Mouse (Mus musculus): ENCODE measurements around the gene Sirt5. TPM values are rescaled to one million over a fixed set of nuclear protein-coding genes. Genes with fewer than 3 reads are reported as not detected.

Gene Sirt5
- polyA plus RNA-seq, 1 experiment, result 14.8 TPM

GRCm38 (mm10) chr13:43374205-43374604 is 8.9 kb downstream of the Sirt5 start:
- DNase-seq, result no peak
- Histone ChIP-seq H3K27ac (ENCODE audit: insufficient read depth, low read depth, low read length) (no peak overlapping the region), H3K4me3 (ENCODE audit: insufficient read depth, low read depth, low read length) (no peak overlapping the region), H3K27me3 (replicated peaks; ENCODE audit: control insufficient read depth, insufficient read depth, low read length) (no peaks in the 10 kb centered on the region), H3K4me1 (ENCODE audit: control insufficient read depth, insufficient read depth, low read length) (no peaks in the 10 kb centered on the region), H3K36me3 (ENCODE audit: control insufficient read depth, insufficient read depth, low read length) (peaks cover 1% of the 10 kb centered on the region; the same call in 1 of the 2 replicates)
- no peak for TF ChIP-seq CTCF (conservative IDR thresholded peaks at IDR 0.05; ENCODE audit: insufficient read depth, insufficient read length, low read depth, low read length)
- TF ChIP-seq POLR2A (IDR thresholded peaks at IDR 0.05; ENCODE audit: low read depth, low read length), result no peak
- WGBS, result 90% methylated on average over 10 of the region's 10 CpGs

GRCm38 (mm10) chr13:43374918-43375432 is 9.7 kb downstream of the Sirt5 start:
- peak; percentile 43 for DNase-seq
- H3K27ac ChIP-seq (ENCODE audit: insufficient read depth, low read depth, low read length), result no peak overlapping the region

GRCm38 (mm10) chr13:43379989-43380388 is 14.7 kb downstream of the Sirt5 start:
- no peaks in the 10 kb centered on the region for H3K27me3 ChIP-seq (replicated peaks; ENCODE audit: control insufficient read depth, insufficient read depth, low read length)
- H3K4me3 ChIP-seq (ENCODE audit: insufficient read depth, low read depth, low read length), result no peak overlapping the region
- DNase-seq, result no peak
- no peaks in the 10 kb centered on the region for H3K4me1 ChIP-seq (ENCODE audit: control insufficient read depth, insufficient read depth, low read length)
- no peaks in the 10 kb centered on the region; the same call in 1 of the 2 replicates for H3K36me3 ChIP-seq (ENCODE audit: control insufficient read depth, insufficient read depth, low read length)
- no peak overlapping the region for H3K27ac ChIP-seq (ENCODE audit: insufficient read depth, low read depth, low read length)
- WGBS, result 65% methylated on average over 3 of the region's 3 CpGs
- TF ChIP-seq POLR2A (IDR thresholded peaks at IDR 0.05; ENCODE audit: low read depth, low read length) (no peak), CTCF (conservative IDR thresholded peaks at IDR 0.05; ENCODE audit: insufficient read depth, insufficient read length, low read depth, low read length) (no peak)

More at GRCm38 (mm10) chr13:43374918-43375432, 9.7 kb downstream of the Sirt5 start:
- H3K36me3 ChIP-seq (ENCODE audit: control insufficient read depth, insufficient read depth, low read length), result peaks cover 1% of the 10 kb centered on the region; the same call in 1 of the 2 replicates
- TF ChIP-seq CTCF (conservative IDR thresholded peaks at IDR 0.05; ENCODE audit: insufficient read depth, insufficient read length, low read depth, low read length) (no peak), POLR2A (IDR thresholded peaks at IDR 0.05; ENCODE audit: low read depth, low read length) (no peak)
- H3K4me1 ChIP-seq (ENCODE audit: control insufficient read depth, insufficient read depth, low read length), result no peaks in the 10 kb centered on the region
- 61% methylated on average over 2 of the region's 2 CpGs for WGBS
- no peaks in the 10 kb centered on the region for H3K27me3 ChIP-seq (replicated peaks; ENCODE audit: control insufficient read depth, insufficient read depth, low read length)
- H3K4me3 ChIP-seq (ENCODE audit: insufficient read depth, low read depth, low read length), result no peak overlapping the region

GRCm38 (mm10) chr13:43385321-43385720 is 20.0 kb downstream of the Sirt5 start:
- TF ChIP-seq POLR2A (IDR thresholded peaks at IDR 0.05; ENCODE audit: low read depth, low read length) (no peak), CTCF (conservative IDR thresholded peaks at IDR 0.05; ENCODE audit: insufficient read depth, insufficient read length, low read depth, low read length) (no peak)
- H3K4me3 ChIP-seq (ENCODE audit: insufficient read depth, low read depth, low read length), result no peak overlapping the region
- no peak for DNase-seq
- H3K27me3 ChIP-seq (replicated peaks; ENCODE audit: control insufficient read depth, insufficient read depth, low read length), result no peaks in the 10 kb centered on the region
- H3K27ac ChIP-seq (ENCODE audit: insufficient read depth, low read depth, low read length), result no peak overlapping the region
- no peaks in the 10 kb centered on the region for H3K4me1 ChIP-seq (ENCODE audit: control insufficient read depth, insufficient read depth, low read length)
- H3K36me3 ChIP-seq (ENCODE audit: control insufficient read depth, insufficient read depth, low read length), result no peaks in the 10 kb centered on the region
- WGBS, result 97% methylated on average over 10 of the region's 10 CpGs

GRCm38 (mm10) chr13:43397700-43398296 is 32.5 kb downstream of the Sirt5 start:
- Histone ChIP-seq H3K27ac (ENCODE audit: insufficient read depth, low read depth, low read length) (no peak overlapping the region), H3K4me3 (ENCODE audit: insufficient read depth, low read depth, low read length) (no peak overlapping the region), H3K27me3 (replicated peaks; ENCODE audit: control insufficient read depth, insufficient read depth, low read length) (no peaks in the 10 kb centered on the region), H3K36me3 (ENCODE audit: control insufficient read depth, insufficient read depth, low read length) (peaks cover 7% of the 10 kb centered on the region), H3K4me1 (ENCODE audit: control insufficient read depth, insufficient read depth, low read length) (peaks cover 5% of the 10 kb centered on the region; the same call in 1 of the 2 replicates)
- DNase-seq, result no peak
- TF ChIP-seq CTCF (conservative IDR thresholded peaks at IDR 0.05; ENCODE audit: insufficient read depth, insufficient read length, low read depth, low read length), result no peak
- TF ChIP-seq POLR2A (IDR thresholded peaks at IDR 0.05; ENCODE audit: low read depth, low read length), result no peak
- WGBS, result 50% methylated on average over 14 of the region's 17 CpGs

GRCm38 (mm10) chr13:43398297-43399080 is 33.2 kb downstream of the Sirt5 start, which contains the start of gene Nol7:
Gene Nol7 (plus strand): TSS chr13:43398390.
- under 1% methylated on average over 72 of the region's 72 CpGs for WGBS
- DNase-seq, result peak; percentile 97
- Histone ChIP-seq H3K4me3 (ENCODE audit: insufficient read depth, low read depth, low read length) (peak within 1 kb of the TSS; percentile 99), H3K4me1 (ENCODE audit: control insufficient read depth, insufficient read depth, low read length) (peaks cover 5% of the 10 kb centered on the region; the same call in 1 of the 2 replicates), H3K27ac (ENCODE audit: insufficient read depth, low read depth, low read length) (peak within 1 kb of the TSS; percentile 99), H3K27me3 (replicated peaks; ENCODE audit: control insufficient read depth, insufficient read depth, low read length) (no peaks in the 10 kb centered on the region), H3K36me3 (ENCODE audit: control insufficient read depth, insufficient read depth, low read length) (peaks cover 9% of the 10 kb centered on the region)
- TF ChIP-seq POLR2A (IDR thresholded peaks at IDR 0.05; ENCODE audit: low read depth, low read length), result no peak
- TF ChIP-seq CTCF (conservative IDR thresholded peaks at IDR 0.05; ENCODE audit: insufficient read depth, insufficient read length, low read depth, low read length), result peak; percentile 79

- no peak overlapping the region for H3K27ac ChIP-seq (ENCODE audit: insufficient read depth, low read depth, low read length)
- H3K4me3 ChIP-seq (ENCODE audit: insufficient read depth, low read depth, low read length), result no peak overlapping the region
- H3K27me3 ChIP-seq (replicated peaks; ENCODE audit: control insufficient read depth, insufficient read depth, low read length), result no peaks in the 10 kb centered on the region
- no peak for DNase-seq
- WGBS, result 82% methylated on average over 5 of the region's 5 CpGs
- H3K36me3 ChIP-seq (ENCODE audit: control insufficient read depth, insufficient read depth, low read length), result peaks cover 9% of the 10 kb centered on the region
- TF ChIP-seq POLR2A (IDR thresholded peaks at IDR 0.05; ENCODE audit: low read depth, low read length) (no peak), CTCF (conservative IDR thresholded peaks at IDR 0.05; ENCODE audit: insufficient read depth, insufficient read length, low read depth, low read length) (no peak)
- peaks cover 5% of the 10 kb centered on the region; the same call in 1 of the 2 replicates for H3K4me1 ChIP-seq (ENCODE audit: control insufficient read depth, insufficient read depth, low read length)
Observed at GRCm38 (mm10) chr13:43399576-43399975, 34.3 kb downstream of the Sirt5 start.
